Mouse (Mus musculus) frontal cortex, postnatal 10 days (tissue): ENCODE measurements around the gene Tbl1xr1.

Experiments
- DNase-seq, 2 experiments: peaks; one replicate each; pipeline ENCODE4 v3.0.0; 2022; ENCODE audit warnings: low spot score in 2 of 2, mixed read lengths in 1 of 2

The Tbl1xr1 gene

DNA sequence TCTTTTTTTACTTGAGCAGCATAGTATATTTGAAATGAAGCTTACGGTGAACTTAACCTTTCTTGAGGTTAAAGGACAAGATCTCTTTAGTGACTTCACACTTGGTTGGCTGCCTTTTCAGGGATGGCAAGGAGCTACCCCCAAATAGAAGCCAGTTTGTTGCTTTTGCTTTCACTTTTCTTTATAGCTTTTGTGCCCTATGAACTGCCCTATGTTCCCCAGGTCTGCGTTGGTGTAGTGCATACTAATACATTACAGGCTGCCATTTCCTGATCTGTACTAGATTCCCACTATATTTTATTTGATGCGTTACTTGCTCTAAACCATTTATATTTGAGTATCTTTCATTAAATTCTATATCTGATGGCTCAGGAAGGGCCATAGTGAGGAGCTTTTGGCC, 127.7 kb downstream of the Tbl1xr1 start:
- no peak for DNase-seq

DNA sequence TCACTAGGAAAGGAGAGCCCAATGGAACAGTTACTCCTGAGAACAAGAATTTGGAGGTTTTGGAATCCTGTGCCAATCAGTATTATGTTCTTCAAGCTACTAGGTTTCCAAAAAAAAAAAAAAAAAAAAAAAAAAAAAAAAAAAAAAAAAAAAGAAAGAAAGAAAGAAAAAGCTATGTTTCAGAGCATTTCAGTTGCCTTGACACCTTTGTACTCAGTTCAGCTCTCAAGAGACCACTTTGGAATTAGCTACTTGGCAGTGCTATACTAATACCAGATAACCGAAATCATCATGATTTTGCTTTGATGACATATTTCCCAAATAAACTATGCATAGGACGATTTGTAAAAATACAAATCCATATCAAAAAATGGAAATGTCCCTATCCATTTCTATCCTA, 145.1 kb downstream of the Tbl1xr1 start:
- no peak for DNase-seq

DNA sequence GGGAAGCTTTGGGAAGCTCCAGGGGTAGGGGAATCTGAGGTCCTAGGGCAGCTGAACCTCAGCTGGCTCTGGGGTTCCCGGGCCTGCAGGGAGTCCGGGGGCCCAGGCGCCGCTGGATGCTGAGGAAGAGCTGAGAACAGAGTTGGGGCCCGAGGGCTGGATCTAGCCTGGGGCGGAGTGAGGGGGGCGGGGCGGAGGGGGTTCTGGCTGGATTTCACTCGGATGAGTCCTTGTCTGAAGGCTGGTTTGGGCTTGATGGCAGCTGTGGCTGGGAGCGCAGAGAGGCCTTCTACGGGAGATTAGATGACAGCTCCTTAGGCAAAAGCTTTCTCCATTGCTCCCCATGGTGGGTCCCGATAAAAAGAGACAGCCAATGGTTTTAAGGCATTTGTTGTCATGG, 145.9 kb downstream of the Tbl1xr1 start:
- DNase-seq, result no peak

DNA sequence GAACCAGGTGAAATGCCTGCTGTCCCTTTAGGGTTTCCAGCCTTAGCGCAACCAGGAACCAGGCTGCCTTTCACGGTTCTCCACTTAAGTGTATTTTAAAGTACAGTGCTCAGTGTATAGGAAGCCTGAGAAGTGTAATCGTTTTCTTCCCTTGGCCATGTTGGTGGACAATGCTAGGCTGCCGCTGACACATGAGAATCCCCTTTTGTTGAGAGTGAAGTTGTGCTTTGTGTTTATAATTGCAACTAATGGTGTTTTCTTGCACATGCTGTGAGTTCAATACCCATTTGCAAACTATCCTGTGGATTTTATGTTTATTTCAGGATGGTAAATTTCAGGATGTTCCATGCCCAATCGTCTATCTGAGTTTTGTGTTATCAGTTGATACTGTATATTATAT, 146.6 kb downstream of the Tbl1xr1 start:
- no peak for DNase-seq

DNA sequence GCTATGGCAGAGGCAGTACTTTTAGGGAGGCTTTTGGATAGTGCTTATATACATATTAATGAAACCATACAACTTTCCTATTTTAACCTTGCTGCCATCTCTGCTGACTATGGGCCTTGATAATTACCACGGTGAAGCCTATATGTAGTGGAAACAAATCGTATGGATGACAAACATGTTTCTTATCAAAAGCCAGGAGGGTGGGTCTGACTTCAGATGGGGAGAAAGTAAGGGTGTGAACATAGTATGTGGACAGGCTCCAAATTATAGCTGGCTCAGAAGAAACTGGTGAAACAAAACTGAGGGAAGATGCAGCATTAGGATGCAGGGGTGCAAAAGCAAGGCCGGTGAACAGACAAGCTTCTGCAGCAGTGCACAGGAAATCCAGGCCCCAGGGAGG, 151.6 kb downstream of the Tbl1xr1 start:
- no peak for DNase-seq

DNA sequence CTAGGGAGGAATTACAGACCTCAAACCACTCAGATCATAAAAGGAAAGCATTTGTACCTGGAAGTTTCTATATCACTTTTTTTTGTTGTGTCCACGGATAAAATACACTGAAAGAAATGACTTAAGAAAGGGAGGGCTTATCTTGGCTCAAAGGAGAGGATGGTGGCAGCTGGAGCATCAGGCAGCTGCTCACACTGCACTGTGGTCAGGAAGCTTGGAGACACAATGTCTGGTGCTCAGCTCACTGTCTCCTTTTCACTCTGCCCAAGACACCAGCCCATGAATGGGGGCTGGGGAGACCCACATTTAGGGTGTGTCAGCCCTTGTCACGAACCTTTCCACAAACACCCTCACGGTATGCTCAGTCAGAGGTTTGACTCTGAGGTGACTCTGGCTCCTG, 154.2 kb downstream of the Tbl1xr1 start:
- DNase-seq, result no peak

DNA sequence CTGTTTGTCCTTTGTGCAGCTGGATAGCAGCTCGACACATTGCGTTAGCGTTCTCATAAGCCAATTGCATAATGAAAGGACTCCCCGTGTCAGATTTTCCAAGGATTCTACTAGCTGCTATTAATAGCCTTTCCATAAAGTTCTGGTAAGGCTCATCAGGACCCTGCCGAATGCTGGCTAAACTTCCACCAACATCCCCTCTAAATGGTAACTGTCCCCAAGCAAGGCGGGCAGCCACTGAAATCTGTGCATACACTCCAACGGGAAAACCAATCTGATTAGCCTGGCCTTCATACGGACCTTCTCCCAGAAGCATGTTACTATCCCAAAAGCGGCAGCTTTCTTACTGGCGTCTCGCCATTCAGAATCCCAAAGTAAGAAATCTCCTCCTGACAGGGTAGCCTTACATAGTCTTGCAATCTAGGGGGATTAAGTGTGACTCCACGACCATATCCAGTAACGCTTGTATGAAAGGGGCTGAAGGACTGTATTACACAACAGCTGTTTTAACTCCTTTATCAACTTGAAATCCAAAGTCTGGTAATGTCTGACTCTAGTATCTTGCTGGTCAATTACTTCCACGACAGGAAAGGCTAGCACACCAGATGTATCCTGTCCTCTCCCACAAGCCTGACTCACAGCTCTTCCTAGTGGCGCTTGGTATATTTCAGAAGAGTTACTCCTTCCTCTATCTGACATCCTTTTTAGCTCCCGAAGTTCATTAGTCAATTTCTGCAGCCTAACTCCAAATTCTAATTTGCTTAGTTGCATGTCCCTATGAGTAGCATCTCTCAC, 161.9 kb downstream of the Tbl1xr1 start:
- DNase-seq, result no peak
